Comparison of ENCODE assay signal across 8 mouse cellular contexts in the genomic region with DNA sequence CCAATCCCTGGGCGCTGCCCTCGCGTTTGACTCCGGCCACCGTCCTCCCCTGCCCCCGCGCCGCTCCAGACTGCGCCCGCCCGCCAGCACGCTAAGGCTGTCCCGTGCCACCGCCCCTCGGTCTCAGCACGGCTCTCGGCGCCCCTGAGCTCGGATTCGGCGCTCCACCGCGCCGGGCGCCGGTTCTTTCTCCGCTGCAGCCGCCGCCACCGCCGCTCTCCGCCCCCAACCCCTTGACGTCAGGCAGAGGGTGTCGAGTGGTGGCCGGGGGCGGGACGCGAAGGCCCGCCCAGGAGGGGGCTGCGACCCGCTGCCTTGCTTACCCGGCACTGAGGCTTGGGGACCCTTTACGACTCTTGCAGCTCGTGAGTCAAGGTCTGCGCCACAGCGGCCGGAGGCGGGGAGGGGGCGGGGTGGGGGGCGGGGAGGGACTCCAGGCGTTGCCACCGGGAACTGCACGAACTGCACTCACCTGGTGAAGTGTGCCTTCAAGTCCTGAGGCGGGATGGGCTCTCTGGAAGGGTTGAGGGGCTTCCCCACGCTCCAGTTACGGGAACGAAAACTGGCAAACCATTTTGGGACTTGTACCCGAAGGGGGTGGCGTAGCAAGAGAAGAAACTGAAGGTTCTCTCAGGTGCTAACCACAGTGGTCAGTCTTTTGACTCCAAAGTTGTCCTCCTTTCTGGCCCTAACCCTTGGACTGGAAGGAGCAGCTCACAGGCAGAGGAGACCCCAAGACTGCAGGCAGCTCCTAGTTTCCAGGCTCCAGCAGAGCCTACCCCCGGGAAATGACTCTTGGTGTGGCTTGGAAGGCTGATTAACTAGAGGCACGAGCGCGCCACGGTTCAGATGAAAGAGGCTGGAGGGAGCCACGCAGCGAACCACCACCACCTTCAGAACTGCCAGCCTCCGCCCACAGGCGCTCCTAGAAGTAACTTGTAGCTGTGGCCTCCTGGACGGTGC. TPM values are rescaled to one million over a fixed set of nuclear protein-coding genes. Genes with fewer than 3 reads are reported as not detected.
DNase-seq lines count a peak whose midpoint lies in the region; ATAC-seq and TF ChIP-seq lines count a peak whose summit lies in the region.

A gene (minus strand): TSS at position 319 of the 963 bp plus-strand sequence.

- 0 out of 2 replicates have a peak, but pooled peaks cover 3% of the 10 kb centered on the region for H3K27me3 ChIP-seq in forebrain, embryonic 15.5 days

- H3K4me1 ChIP-seq in ES-E14 (ENCODE audit: control insufficient read depth in 2 of 2, insufficient read depth in 2 of 2, low read length in 2 of 2, poor library complexity in 1 of 2), result peaks cover 3 to 16% of the 10 kb centered on the region in 2 experiments; a peak in 2 of 4 replicates
- H3K4me1 ChIP-seq in forebrain, embryonic 15.5 days, result peaks cover 33% of the 10 kb centered on the region

- no peaks in the 10 kb centered on the region; the same call in 1 of the 2 replicates for H3K36me3 ChIP-seq in ES-E14 (ENCODE audit: control insufficient read depth, insufficient read depth, low read length, poor library complexity, severe bottlenecking)
- H3K36me3 ChIP-seq in forebrain, embryonic 15.5 days, result peaks cover 20% of the 10 kb centered on the region

- peak; percentile 93 for TF ChIP-seq POLR2A in brain, embryonic 14.5 days (IDR thresholded peaks at IDR 0.05; ENCODE audit: borderline replicate concordance, extremely low read depth, insufficient read depth, insufficient read length, poor library complexity, severe bottlenecking)

- H3K4me3 ChIP-seq in ES-E14 (ENCODE audit: insufficient read depth in 1 of 2, low read depth in 1 of 2, low read length in 2 of 2, poor library complexity in 1 of 2, severe bottlenecking in 1 of 2), result peak within 1 kb of the TSS; percentile 89 to 97
- peak within 1 kb of the TSS; percentile 79 for H3K4me3 ChIP-seq in forebrain, embryonic 15.5 days

- H3K4me2 ChIP-seq in forebrain, embryonic 15.5 days (replicated peaks), result peak within 1 kb of the TSS; percentile 94

- peak; percentile 60 for ATAC-seq in forebrain, embryonic 15.5 days (replicated peaks)

- H3K9ac ChIP-seq in ES-E14 (ENCODE audit: insufficient read depth, low read depth, low read length, poor library complexity, severe bottlenecking), result peak within 1 kb of the TSS; percentile 49
- H3K9ac ChIP-seq in forebrain, embryonic 15.5 days (replicated peaks), result peak within 1 kb of the TSS; percentile 100

- H3K27ac ChIP-seq in ES-E14 (ENCODE audit: insufficient read depth, low read depth, low read length, poor library complexity, severe bottlenecking), result no peak within 1 kb of the TSS
- H3K27ac ChIP-seq in forebrain, embryonic 15.5 days (replicated peaks), result peak within 1 kb of the TSS; percentile 98

- no peaks in the 10 kb centered on the region for H3K9me3 ChIP-seq in ES-E14 (ENCODE audit: control insufficient read depth, insufficient read depth, low read depth, low read length)
- H3K9me3 ChIP-seq in forebrain, embryonic 15.5 days, result no peaks in the 10 kb centered on the region

- TF ChIP-seq CTCF in brain, embryonic 14.5 days (IDR thresholded peaks at IDR 0.05; ENCODE audit: borderline replicate concordance, extremely low read depth, insufficient read depth, insufficient read length), result no peak

- in situ Hi-C loops in ES-E14 (cut with MboI; ENCODE audit: low sequenced_read_pairs in 2 of 2, unreplicated experiment in 2 of 2), result no loop called here

- DNase-seq in ES-E14 (ENCODE audit: low read depth, low spot score), result peak; percentile 60
- peak; percentile 92 for DNase-seq in brain, embryonic 14.5 days (ENCODE audit: low read depth)
- peak; percentile 81 for DNase-seq in heart, postnatal 4 days
- peak; percentile 67 to 77 for DNase-seq in layer of hippocampus, postnatal 14 days (ENCODE audit: low spot score in 2 of 2)
- DNase-seq in lung, postnatal 10 days, result peak; percentile 87
- DNase-seq in retina, postnatal 1 day, result peak; percentile 88
- DNase-seq in urinary bladder, postnatal 4 days (ENCODE audit: low spot score in 2 of 2), result peak; percentile 75 to 77

- WGBS in forebrain, embryonic 15.5 days, result under 1% methylated on average over 66 of the region's 69 CpGs

TF ChIP-seq in ES-E14, 5 proteins besides CTCF, POLR2A, EP300 and RAD21:
- TF ChIP-seq MAFK (IDR thresholded peaks at IDR 0.05; ENCODE audit: insufficient read depth, low read depth, low read length) (no peak), CHD2 (IDR thresholded peaks at IDR 0.05; ENCODE audit: low read depth, low read length) (no peak), HCFC1 (IDR thresholded peaks at IDR 0.05; ENCODE audit: borderline replicate concordance, insufficient read depth, low read length) (no peak), ZNF384 (IDR thresholded peaks at IDR 0.05; ENCODE audit: low read depth, low read length) (no peak), ZC3H11A (IDR thresholded peaks at IDR 0.05; ENCODE audit: borderline replicate concordance, low read depth, low read length) (no peak)

RNA-seq across cellular contexts. Expression of the gene that starts here (rescaled TPM):
- total RNA-seq in ES-E14 (2012; rRNA removed), result 9.8 and 10.0 TPM in 2 replicates
- 64.2 and 66.1 TPM in 2 replicates for polyA plus RNA-seq in brain, embryonic 14.5 days (2012; rRNA removed)
- polyA plus RNA-seq in forebrain, embryonic 15.5 days (2015; fragmentation: Nextera tagmentation; extraction: Ambion mirVana), result 38.2 and 38.6 TPM in 2 replicates
- 10 to 100 TPM; 26.7 to 31.2 TPM for total RNA-seq in heart, postnatal 4 days (2021)
- total RNA-seq in layer of hippocampus, postnatal 14 days (2021), result 10 to 100 TPM; 17.6 to 20.8 TPM
